Mouse (Mus musculus) right cerebral cortex, adult 18-20 months (tissue): Measurements from ENCODE around the gene Tbc1d14.
A peak's percentile ranks its signal among the peaks of the same experiment; 100 is the strongest.

ENCODE experiments used
- DNase-seq: peaks from one replicate; pipeline ENCODE4 v3.0.0; 2022; ENCODE audit warnings: mixed read lengths

The Tbc1d14 gene

DNA sequence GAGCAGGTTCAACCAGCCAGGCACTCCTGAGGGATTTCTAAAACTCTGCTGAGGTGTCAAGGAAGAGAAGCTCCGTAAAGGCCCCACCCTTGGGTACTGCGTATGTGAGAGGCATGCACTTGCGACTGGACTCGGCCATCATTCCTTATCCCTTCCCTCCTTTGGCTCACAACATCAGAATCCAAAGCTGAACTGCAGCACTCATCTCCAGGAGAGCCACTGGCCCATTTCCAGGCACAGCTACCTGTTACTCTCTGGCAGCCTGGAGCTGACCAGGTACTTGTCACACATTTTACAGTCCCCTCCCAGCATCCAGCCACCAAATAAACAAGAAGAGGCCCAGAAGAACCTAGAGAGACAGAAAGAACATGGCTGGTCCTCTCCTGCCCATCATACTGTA lies 40.7 kb downstream of the Tbc1d14 start:
- DNase-seq, result no peak

DNA sequence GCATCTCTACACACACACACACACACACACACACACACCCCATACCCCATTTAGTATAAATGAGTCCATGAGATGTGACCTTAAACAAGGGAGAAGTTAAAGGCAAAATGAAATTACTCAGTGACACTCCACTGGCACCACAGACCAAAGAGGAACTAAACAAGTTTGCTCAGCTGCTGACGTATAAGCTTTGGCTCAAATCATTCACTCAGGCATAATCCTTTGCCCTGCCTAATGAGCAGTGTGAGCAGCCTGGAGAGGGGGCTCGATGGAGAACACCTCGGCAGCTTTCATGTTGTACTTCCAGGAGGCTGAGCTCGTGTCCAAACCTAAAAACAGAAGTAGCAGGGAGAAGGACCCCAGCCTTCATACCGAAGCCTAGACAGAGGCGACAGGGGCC lies 43.8 kb downstream of the Tbc1d14 start:
- DNase-seq, result no peak

DNA sequence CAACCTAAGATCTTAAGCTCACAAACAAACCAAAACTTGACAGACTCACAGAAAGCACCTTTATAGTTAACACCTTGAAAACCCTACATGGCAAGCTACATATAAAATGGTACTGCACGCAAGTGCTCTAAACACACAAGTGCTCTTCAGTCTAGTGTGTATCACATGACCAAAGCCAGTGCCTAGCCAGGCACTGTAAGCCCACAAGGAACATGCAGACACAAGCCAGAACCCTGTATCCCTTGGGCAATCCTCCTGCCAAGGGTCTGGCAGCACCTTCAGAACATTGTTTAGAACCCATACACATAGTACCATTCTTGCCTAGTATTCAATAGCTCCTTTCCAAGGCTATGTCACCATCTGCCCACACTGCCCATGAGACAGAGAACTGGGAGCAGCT lies 48.3 kb downstream of the Tbc1d14 start:
- DNase-seq, result no peak

DNA sequence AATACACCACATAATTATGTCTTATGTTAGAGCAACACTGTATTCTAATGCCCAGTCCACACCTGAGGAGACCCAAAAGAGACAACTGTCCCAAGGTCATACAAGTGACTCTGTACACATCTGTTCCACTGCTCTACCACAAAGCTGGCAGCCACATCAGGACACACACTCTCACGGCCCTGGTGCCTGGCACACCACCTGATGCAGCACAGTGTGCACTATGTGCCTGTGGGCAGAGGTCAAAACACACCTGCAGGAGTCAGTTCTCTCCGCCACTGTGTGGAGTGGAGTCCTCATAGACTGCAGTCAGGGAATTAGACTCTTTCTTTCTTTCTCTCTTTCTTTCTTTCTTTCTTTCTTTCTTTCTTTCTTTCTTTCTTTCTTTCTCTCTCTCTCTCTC lies 52.1 kb downstream of the Tbc1d14 start:
- no peak for DNase-seq

DNA sequence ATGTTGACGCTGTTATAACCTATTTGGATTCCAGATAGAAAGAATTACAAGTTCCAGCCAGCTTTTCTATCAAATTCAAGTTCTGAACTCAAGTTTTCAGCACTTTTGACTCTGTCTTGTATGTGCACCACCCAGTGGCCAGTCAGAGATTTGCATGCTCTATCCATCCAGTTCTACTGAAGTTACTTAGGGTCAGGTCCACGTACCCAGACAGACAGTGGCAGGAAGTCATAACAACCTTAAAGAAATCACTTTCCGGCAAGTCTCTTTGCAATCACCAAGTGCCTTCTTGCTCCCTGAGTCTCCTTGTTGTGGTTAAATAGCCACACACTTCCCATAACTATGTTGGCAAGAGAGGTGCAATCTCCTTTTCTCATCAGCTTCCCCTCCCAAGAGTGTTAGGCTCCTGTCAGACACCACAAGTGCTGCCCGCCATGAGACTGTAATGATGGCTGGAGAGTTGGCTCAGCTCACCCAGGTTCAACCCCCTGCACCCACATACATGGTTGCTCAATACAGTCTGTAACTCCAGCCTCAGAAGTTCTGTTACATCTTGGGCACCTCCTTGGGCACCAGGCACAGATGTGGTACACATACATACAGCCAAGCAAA lies 54.4 kb downstream of the Tbc1d14 start:
- DNase-seq, result no peak

DNA sequence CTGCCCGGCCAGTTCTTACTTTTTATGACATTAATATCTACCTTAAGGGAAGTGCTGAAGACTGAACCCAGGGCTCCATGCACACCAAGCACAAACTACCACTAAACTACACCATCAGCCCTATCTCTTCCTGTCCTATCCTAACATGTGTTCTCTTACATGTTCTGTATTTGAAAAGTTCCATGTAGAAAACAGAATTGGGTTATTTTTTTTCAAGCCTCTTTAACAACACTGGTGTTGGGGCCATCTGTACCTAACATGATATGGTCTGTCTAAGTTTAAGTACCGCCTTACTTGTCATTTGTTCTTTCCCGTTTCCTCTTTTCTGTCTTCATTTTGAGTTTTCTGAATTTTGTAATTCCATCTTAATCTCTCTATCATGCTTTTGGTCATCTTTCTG lies 56.7 kb downstream of the Tbc1d14 start:
- DNase-seq, result no peak

DNA sequence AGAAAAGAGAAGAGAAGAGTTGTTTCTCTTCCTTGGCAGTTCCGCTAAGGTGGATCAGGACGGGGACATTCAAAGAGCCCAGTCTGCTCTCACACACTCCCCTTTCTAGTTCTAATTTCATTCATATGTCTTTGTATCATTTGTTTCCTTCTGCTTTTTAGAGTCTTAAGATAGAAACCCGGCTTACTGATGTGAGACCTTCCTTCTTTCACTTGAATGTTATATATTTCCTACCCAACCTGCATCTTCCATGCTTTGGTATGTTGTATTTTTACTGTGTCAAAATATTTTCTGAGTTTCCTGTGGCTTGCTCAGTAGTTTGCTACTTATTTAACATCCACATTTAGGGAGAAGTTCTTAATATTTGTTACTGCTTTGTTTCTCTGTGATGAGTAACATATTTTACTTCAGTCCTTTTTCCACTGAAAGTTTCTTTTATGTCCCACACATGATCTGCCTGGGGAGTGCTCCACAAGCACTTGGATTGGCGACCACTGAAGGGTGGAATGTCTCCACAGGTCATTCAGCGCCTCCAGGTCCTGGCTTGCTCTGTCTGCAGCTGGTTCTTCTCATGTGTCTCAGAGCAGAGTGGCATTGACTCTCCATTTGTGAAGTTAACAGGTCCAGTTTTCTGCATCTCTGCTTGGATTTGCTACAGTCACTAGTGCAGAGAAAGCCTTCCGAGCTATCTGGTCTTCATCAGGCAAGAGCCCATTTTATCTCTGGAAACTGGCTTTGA lies 57.5 kb downstream of the Tbc1d14 start:
- DNase-seq, result no peak

DNA sequence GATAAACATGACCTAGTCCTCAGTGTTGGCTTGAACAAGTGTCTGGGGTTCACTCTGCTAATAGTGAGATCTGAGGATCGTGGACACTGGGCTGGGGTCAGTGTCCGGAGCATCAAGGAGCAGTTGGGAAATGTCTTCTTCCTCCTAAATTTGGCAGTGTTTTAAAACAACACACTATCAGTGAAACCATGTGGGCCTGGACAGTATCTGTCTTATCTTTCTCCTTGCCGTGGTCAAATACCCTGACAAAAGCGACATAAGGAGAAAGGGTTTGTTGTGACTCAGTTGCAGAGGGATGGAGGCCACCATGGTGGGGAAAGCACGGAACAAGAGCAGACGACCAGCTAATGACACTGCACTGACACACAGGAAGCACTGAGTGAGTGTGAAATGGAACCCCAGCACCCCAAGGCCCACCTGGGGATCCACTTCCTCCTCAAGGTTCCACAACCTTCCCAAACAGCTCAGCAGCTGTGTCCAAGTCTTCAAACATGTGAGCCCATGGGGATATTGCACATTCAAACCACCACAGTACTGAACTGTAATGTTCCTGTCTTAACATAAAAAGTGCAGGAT lies 58.5 kb downstream of the Tbc1d14 start:
- DNase-seq, result no peak

DNA sequence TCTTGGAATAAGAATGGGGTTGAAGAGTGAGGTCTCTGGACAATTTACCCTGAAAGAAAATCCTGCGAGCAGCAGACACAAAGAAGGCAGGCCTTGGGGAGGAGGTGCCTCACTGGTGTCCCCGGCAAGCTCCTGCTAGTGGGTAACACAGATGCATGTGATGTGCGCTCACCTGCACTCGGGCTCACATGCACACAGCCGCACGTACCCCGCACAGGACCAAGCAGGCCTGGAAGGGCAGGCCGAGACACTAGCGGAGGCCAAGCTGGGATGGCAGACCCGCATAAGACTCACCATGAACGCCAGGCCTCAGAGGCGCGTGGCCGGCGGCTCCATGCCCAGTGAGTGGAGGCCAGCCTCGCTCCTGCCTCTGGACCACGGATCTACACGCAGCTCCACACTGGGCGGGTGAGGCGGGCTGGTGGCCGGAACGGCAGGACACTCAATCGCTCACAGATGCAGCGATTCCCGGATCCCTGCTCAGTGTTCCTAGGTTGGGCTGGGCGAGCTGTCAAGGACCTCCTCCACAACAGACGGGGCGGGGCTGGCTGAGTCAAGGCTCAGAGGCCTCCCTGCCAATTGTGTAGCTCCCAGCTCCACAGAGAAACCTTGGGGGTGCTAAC lies 62.8 kb downstream of the Tbc1d14 start:
- peak; percentile 97 for DNase-seq

DNA sequence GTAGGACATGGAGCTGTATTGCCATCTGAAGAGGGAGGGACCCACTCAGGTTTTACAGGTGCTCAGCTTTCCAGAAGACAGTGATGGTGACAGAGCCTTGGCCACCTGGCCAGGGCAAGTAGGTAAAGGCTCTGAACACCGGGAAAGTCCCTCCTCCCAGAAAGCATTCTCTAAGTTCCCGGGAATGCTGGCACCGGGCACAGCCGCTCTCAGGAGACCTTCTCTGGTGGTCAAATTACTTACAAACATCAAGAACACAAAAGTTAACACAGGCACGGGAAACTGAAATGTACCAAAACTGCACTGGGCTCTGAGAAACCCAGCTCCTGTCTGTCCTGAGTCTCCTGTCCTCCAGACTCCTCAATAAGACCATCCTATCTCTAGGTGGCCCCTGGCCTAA lies 63.4 kb downstream of the Tbc1d14 start:
- no peak for DNase-seq

DNA sequence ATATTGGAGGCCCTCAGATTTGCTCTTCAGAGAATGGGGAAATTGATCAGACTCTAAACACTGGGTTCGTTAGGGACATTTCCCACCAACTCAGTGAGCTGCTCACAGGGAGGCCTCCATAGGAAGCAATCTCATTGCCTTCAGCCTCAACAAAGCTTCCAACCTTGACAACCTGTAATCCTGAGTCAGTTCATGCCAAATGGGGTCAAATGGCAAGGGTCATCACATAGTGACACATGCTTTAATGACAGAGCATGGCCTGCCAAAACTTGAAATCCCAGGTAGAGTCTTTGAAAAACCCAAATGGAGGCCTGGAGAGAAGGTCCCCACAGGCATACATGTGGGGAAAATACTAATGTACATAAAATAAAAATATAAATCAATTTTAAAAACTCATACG lies 66.2 kb downstream of the Tbc1d14 start:
- DNase-seq, result no peak

DNA sequence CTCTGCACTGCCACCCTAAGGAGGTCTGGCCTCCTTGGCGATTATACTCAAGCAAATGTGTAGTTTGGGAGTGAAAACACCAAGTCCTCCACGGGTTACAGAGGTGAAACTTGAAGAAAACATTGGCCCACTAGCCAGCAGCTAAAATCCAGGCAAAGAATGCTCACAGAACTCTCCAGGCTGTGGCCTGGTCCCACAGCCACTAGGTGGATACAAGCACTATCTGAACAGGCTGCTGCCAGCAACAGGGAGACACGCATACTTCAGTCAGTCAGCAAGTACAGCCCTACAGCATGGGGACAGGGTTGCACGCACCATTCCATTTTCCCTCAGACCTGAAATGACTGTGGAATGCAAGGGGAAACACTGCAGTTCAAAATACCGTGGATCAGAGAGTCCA lies 66.8 kb downstream of the Tbc1d14 start:
- no peak for DNase-seq

DNA sequence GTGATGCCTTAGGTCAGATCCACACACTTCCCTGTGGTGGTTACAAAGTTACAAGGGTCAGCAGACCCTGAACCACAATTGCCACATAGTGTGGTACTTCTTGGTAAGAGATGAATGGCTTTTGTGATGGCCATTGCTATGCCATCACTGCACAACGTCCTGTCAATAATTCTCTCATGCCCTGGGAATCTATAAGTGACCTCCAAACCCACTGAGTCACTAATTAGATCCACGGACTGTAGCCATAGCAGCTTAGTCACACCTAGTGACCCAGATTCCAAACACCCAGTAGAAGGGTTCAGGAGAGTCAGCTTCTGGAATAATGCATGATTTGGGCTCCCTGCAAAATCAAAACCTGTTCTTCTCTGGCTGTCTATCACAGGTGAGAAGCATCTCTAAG lies 67.9 kb downstream of the Tbc1d14 start:
- DNase-seq, result no peak

DNA sequence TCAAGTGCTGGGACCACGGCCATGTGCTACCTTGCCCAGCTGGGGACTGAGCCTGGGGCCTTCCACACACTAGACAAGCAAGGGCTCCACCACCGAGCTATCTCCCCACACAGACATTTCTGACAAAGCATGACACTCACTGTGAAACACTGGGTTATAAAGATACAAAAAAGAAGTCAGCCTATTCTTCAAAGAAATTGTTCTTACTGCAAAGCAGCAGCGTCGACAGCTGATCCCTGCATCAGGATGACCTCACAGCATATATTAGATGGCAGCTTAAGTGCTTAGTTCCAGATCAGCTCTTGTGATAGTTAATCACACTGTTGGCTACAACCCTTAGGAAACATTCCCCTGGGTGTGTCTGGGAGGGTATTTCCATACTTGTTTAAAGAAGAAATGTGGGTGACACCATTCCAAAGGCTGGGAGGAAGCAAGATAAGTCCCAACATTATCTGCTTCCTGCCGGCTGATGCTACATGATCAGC lies 69.8 kb downstream of the Tbc1d14 start:
- DNase-seq, result no peak

DNA sequence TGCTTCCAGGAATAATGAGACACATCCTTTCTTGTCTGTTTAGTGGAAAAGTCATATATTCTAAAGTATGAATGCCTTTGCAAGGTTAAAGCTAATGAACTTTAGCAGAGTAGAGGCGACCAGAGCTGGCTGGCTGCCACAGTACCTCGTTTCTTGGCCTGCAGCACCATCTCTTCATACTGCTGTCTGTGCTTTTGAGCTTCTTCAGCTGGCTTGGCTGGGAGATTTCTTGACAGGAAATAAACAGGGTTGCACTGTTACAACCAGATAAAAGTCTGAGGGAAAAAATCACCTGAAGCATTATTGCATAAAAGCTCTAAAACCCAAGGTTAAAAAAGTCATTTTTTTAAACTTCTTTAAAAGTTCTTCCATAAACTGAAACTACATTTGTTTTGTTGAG lies 70.3 kb downstream of the Tbc1d14 start:
- no peak for DNase-seq

DNA sequence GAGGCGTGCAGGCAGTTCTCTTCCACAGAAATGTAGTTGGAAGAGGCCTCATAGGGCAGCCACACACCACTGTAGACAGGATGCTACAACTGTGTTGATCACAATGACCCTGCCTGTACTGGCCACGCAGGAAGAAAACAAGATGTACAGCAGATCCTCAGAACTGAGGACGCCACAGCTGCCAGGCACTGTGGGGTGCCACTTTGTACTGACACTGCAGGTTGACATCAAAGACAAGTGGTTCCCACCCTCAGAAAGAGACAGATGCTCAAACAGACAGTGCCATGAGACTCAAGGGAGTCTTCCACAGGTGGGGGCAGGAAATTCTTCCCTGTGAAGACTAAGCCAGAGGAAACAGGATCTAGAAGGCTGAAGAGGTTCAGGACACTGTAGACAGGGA lies 73.3 kb downstream of the Tbc1d14 start:
- DNase-seq, result no peak

DNA sequence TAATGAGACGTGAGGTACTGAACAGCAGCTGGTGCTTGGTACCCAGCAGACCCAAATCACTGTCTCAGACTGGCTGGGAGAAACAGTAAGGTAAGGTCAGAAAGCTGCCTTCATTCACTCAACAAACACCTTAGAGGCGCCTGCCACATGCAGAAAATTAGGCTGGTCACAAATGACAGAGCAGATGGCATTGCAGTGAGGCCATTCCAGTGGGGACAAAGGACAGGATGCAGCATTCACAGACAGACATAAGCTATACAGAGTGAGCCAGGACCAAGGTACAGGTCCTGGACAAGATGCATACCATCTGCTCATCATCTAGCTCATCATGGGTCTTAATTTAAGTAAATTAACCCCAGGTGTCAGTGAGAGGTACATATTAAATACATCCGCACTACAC lies 75.5 kb downstream of the Tbc1d14 start:
- no peak for DNase-seq

DNA sequence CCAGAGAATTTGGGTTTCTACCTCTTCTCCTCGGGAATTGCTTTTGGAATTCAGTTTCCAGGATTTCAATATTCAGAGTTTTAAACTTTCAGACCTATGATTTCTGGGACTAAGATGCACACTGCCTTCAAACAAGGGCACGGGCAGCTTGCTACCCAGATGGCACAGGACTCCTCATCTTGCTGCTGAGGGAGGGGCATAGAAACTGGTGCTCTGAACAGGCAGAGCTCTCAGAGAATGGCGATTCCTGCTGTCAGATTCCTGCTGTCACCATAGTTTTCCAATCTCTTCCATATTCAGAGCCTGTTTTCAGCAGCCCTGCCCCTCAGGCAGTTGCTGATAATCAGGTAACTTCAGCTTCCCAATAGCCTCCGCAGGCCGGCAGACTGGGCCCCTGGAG lies 77.5 kb downstream of the Tbc1d14 start:
- no peak for DNase-seq

DNA sequence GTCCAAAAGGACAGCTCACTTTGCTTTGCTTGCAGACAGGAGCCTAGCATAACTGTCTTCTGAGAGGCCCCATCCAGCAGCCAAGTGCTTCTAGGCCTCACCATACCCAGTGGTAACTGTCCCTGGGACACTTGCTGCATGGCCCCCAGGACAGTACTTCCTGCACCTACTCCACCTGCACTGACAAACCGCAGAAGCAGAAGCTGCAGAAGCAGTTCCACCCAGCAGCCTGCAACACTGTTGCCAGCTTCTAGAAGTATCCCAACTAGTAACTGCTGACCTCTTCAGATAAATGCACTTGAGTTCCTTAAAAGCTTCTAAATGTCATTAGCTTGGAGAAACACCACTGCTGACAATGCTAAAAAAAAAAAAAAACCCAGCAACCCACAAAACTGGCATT lies 78.0 kb downstream of the Tbc1d14 start:
- no peak for DNase-seq

DNA sequence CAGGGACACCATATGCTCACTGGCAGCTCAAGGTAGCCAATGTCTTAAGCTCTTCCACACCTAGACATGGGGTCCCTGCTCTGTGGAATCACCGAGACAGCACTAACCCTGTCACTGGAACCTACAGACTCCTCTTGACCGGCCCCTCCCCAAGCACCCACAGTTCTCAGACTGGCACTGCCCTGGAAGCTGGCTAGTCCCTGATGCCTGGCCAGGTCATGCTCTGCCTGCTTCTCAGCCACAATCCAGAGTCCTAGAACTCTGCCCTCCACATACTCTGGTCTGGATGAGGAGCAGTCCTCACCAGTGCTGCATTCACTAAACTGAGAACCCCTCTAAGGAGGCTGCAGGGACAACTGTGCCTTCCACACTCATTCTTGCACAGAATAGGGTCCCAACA lies 82.1 kb downstream of the Tbc1d14 start:
- DNase-seq, result no peak

DNA sequence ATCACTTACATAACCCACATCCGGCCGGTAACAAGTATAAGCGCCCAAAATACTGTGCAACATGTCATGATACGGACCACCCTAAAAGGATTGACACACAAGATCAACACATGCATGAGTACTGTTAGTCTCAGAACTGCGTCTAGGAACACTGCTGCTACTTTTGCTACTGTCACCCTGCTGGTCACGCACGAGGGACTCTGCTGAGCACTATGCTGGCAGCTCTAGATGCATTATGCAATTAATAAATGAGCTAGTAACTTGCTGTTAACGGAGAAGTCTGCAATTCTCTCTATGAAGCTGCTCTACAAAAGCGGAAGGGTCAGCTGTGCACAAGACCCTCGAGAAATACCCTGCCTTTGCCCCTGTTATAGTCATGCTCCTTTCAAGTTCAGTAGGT lies 84.7 kb downstream of the Tbc1d14 start:
- no peak for DNase-seq

DNA sequence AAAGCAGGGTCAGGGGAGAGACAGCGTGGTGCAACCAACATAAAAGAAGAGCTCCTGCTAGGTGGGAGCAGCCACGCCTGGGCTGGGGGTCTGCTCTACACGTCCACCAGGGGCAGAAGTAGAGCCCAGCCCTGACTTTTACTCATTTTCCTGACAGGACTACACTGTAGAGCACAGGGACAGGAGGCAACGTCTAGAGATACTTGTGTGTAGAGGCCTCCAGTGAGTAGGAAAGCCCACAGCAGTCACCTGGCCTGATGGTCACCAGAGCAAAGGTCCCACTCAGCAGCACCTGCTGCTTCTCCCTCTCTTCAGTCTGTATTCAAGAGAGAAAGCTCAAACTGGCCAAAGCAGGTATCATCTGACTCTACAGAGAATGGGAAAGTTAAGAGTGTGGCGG lies 87.4 kb downstream of the Tbc1d14 start:
- DNase-seq, result no peak

DNA sequence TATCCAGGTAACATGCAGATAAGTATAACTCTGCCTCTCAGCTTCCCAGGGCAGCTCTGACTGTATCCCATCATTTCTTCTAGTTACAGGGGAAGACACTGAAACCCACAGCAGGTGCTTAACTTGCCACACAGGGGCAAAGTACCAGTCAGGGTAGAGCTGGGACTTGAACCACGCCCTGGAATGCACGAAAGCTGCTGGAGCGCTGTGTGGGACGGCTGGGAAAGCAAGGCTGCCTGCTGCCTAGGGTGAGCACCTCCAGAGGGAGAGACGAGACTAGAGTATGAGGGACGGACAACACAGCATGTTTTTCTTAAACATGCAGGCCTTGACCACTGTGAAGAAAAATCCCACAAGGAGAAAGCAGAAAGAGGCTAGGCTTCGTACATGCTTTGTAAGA lies 87.8 kb downstream of the Tbc1d14 start:
- DNase-seq, result no peak

DNA sequence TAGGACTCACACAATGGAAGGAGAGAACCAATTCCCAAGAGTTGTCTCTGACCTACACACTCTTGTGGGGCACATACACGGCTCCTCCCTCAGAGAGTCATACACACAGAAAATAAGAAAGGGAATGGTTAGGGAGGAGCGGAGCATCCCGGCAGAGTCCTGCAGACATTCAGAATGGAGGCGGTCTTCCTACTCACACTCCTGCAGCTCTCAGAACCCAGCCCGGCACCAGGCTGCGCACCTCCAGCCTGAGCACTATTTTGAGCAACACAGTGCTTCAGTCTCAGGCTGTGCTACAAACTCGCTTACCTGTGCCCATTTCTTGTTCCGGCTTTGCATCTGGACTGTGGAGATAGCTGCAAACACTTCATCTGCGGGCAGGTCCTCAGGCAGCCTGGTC lies 98.4 kb downstream of the Tbc1d14 start:
- peak; percentile 30 for DNase-seq
